Mouse (Mus musculus): ENCODE measurements around the gene Map1a.
A peak's percentile ranks its signal among the peaks of the same experiment; 100 is the strongest.

Map1a gene

GRCm38 (mm10) chr2:121329492-121329891 is 40.1 kb downstream of the Map1a start:
- H3K4me3 ChIP-seq (replicated peaks; ENCODE audit: low read length): no peak overlapping the region
- H3K36me3 ChIP-seq (ENCODE audit: insufficient read depth, low read length): peaks cover 27% of the 10 kb centered on the region
- no peak for TF ChIP-seq NANOG (IDR thresholded peaks at IDR 0.05; ENCODE audit: borderline replicate concordance, low read length)
- no peak for TF ChIP-seq POU5F1 (IDR thresholded peaks at IDR 0.05; ENCODE audit: borderline replicate concordance, low read length)
- TF ChIP-seq CTCF (conservative IDR thresholded peaks at IDR 0.05; ENCODE audit: low read length): no peak

GRCm38 (mm10) chr2:121339057-121339456 is 49.7 kb downstream of the Map1a start:
- TF ChIP-seq POU5F1 (IDR thresholded peaks at IDR 0.05; ENCODE audit: borderline replicate concordance, low read length) (no peak), CTCF (conservative IDR thresholded peaks at IDR 0.05; ENCODE audit: low read length) (peak; percentile 62), NANOG (IDR thresholded peaks at IDR 0.05; ENCODE audit: borderline replicate concordance, low read length) (no peak)
- Histone ChIP-seq H3K4me1 (replicated peaks; ENCODE audit: low read depth, low read length) (no peaks in the 10 kb centered on the region), H3K9me3 (ENCODE audit: low read length) (no peaks in the 10 kb centered on the region), H3K4me3 (replicated peaks; ENCODE audit: low read length) (no peak overlapping the region), H3K27me3 (ENCODE audit: insufficient read depth, low read length) (no peaks in the 10 kb centered on the region), H3K36me3 (ENCODE audit: insufficient read depth, low read length) (peaks cover 27% of the 10 kb centered on the region)

More at GRCm38 (mm10) chr2:121329492-121329891, 40.1 kb downstream of the Map1a start:
- H3K9me3 ChIP-seq (ENCODE audit: low read length): no peaks in the 10 kb centered on the region
- no peaks in the 10 kb centered on the region for H3K27me3 ChIP-seq (ENCODE audit: insufficient read depth, low read length)
- no peaks in the 10 kb centered on the region; the same call in 1 of the 2 replicates for H3K4me1 ChIP-seq (replicated peaks; ENCODE audit: low read depth, low read length)

GRCm38 (mm10) chr2:121353156-121353555 is 63.8 kb downstream of the Map1a start:
- Histone ChIP-seq H3K4me3 (replicated peaks; ENCODE audit: low read length) (no peak overlapping the region), H3K27me3 (ENCODE audit: insufficient read depth, low read length) (no peaks in the 10 kb centered on the region; the same call in 1 of the 2 replicates), H3K4me1 (replicated peaks; ENCODE audit: low read depth, low read length) (peaks cover 32% of the 10 kb centered on the region), H3K9me3 (ENCODE audit: low read length) (peaks cover 8% of the 10 kb centered on the region; the same call in 1 of the 2 replicates), H3K36me3 (ENCODE audit: insufficient read depth, low read length) (peaks cover 16% of the 10 kb centered on the region)
- TF ChIP-seq CTCF (conservative IDR thresholded peaks at IDR 0.05; ENCODE audit: low read length): no peak
- no peak for TF ChIP-seq NANOG (IDR thresholded peaks at IDR 0.05; ENCODE audit: borderline replicate concordance, low read length)
- no peak for TF ChIP-seq POU5F1 (IDR thresholded peaks at IDR 0.05; ENCODE audit: borderline replicate concordance, low read length)

- H3K4me1 ChIP-seq (replicated peaks; ENCODE audit: low read depth, low read length): peaks cover 44% of the 10 kb centered on the region
- peak overlapping the region; percentile 89 for H3K4me3 ChIP-seq (replicated peaks; ENCODE audit: low read length)
- H3K36me3 ChIP-seq (ENCODE audit: insufficient read depth, low read length): peaks cover 10% of the 10 kb centered on the region
- TF ChIP-seq POU5F1 (IDR thresholded peaks at IDR 0.05; ENCODE audit: borderline replicate concordance, low read length) (no peak), NANOG (IDR thresholded peaks at IDR 0.05; ENCODE audit: borderline replicate concordance, low read length) (no peak), CTCF (conservative IDR thresholded peaks at IDR 0.05; ENCODE audit: low read length) (no peak)
- peaks cover 8% of the 10 kb centered on the region; the same call in 1 of the 2 replicates for H3K9me3 ChIP-seq (ENCODE audit: low read length)
- H3K27me3 ChIP-seq (ENCODE audit: insufficient read depth, low read length): peaks cover 3% of the 10 kb centered on the region
Measured at GRCm38 (mm10) chr2:121354378-121354777, 65.0 kb downstream of the Map1a start.

DNA sequence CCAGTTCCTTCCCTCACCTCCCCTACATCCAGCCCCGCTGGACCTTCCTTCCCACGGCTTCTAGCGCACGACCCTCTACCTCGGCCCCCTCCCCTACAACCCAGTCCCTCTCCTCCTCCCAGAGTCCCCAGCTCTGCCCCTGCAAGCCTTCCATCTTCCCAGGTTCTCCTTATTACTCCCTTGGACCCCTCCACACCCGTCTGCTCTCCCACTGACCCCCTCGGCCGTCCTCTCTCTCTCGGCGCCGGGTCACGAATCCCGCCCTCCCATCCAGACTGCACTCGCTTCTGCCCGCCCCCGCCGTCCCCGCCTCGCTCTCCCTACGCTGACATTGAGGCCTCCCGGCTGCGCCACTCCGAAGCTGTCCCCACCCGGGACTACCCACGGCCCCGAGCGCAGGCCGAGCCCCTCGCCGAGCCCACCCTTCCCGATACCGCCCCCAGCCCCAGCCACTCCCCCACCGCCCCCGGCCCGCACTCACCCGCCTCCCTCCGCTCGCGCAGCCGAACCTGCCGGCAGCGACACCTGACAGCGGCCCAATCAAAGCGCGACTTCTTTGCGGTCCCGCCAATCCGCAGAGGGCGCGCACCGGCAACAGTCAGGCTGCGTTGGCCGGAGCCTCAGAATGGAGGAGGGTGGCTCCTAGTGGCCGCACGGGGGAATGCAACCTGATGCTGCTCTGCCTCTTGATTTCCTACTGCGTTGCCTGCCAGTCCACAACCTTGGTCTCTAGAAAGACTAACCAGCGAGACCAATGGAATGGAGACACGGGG is 65.6 kb downstream of the Map1a start, which contains the start of gene Ppip5k1:
TSS of gene Ppip5k1 (minus strand) at position 577 of the 773 bp plus-strand sequence.
- Histone ChIP-seq H3K4me3 (replicated peaks; ENCODE audit: low read length) (peak within 1 kb of the TSS; percentile 89), H3K9me3 (ENCODE audit: low read length) (peaks cover 8% of the 10 kb centered on the region; the same call in 1 of the 2 replicates), H3K36me3 (ENCODE audit: insufficient read depth, low read length) (0 out of 2 replicates have a peak, but pooled peaks cover 5% of the 10 kb centered on the region), H3K4me1 (replicated peaks; ENCODE audit: low read depth, low read length) (peaks cover 48% of the 10 kb centered on the region), H3K27me3 (ENCODE audit: insufficient read depth, low read length) (peaks cover 6% of the 10 kb centered on the region)
- TF ChIP-seq CTCF (conservative IDR thresholded peaks at IDR 0.05; ENCODE audit: low read length) (peak; percentile 83), NANOG (IDR thresholded peaks at IDR 0.05; ENCODE audit: borderline replicate concordance, low read length) (no peak)

DNA sequence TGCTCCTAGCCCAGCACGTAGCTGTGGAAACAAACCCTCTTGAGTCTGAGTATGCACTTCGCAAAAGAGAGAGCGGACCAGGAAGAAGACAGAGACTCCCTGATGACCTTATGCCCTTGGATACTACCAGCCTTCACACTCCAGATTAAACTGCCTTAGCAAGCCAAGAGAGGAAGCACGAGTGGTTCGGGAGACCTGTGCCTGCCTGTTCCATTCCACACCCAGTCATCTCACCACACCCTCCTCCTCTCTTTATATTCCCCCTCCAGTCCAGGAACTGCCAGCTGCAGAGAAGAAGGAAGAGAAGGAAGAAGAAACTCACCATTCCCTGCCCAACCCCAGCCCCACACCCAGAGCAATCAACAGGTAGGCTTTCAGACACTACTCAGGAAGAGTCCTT is 68.1 kb downstream of the Map1a start, which contains the start of gene Ckmt1:
TSS of gene Ckmt1 (plus strand) at position 221 of the 400 bp plus-strand sequence.
- H3K9me3 ChIP-seq (ENCODE audit: low read length): peaks cover 8% of the 10 kb centered on the region; the same call in 1 of the 2 replicates
- peaks cover 11% of the 10 kb centered on the region for H3K27me3 ChIP-seq (ENCODE audit: insufficient read depth, low read length)
- H3K4me3 ChIP-seq (replicated peaks; ENCODE audit: low read length): peak within 1 kb of the TSS; percentile 79
- TF ChIP-seq CTCF (conservative IDR thresholded peaks at IDR 0.05; ENCODE audit: low read length): no peak
- TF ChIP-seq NANOG (IDR thresholded peaks at IDR 0.05; ENCODE audit: borderline replicate concordance, low read length): no peak
- no peak for TF ChIP-seq POU5F1 (IDR thresholded peaks at IDR 0.05; ENCODE audit: borderline replicate concordance, low read length)
- peaks cover 48% of the 10 kb centered on the region for H3K4me1 ChIP-seq (replicated peaks; ENCODE audit: low read depth, low read length)
- 0 out of 2 replicates have a peak, but pooled peaks cover 7% of the 10 kb centered on the region for H3K36me3 ChIP-seq (ENCODE audit: insufficient read depth, low read length)

DNA sequence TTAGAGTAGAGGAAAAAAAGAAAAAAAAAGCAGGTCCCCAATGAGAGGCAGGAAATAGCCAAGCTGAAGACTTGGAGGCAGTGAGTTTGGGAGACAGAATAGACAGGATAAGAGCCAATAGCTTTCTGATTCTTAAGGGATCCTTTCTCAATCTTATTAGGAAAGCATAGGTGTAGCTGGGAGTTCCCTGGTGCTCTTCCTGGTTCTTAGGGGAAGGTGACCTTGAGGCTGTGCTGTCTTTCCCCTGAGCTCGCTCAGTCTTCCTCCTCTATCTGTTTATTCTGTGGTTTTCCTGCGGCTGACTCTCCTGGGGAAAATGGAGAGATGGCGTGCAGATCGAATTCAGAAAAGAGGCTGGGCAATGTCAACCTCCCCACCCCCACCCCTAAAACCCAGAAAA is 68.6 kb downstream of the Map1a start:
- H3K9me3 ChIP-seq (ENCODE audit: low read length): peaks cover 6% of the 10 kb centered on the region; the same call in 1 of the 2 replicates
- H3K4me1 ChIP-seq (replicated peaks; ENCODE audit: low read depth, low read length): peaks cover 48% of the 10 kb centered on the region
- peaks cover 11% of the 10 kb centered on the region for H3K27me3 ChIP-seq (ENCODE audit: insufficient read depth, low read length)
- 0 out of 2 replicates have a peak, but pooled peaks cover 12% of the 10 kb centered on the region for H3K36me3 ChIP-seq (ENCODE audit: insufficient read depth, low read length)
- H3K4me3 ChIP-seq (replicated peaks; ENCODE audit: low read length): peak overlapping the region; percentile 79
- TF ChIP-seq CTCF (conservative IDR thresholded peaks at IDR 0.05; ENCODE audit: low read length): no peak
- TF ChIP-seq POU5F1 (IDR thresholded peaks at IDR 0.05; ENCODE audit: borderline replicate concordance, low read length): no peak
- TF ChIP-seq NANOG (IDR thresholded peaks at IDR 0.05; ENCODE audit: borderline replicate concordance, low read length): no peak

- peaks cover 2% of the 10 kb centered on the region; the same call in 1 of the 2 replicates for H3K9me3 ChIP-seq (ENCODE audit: low read length)
- peaks cover 11% of the 10 kb centered on the region for H3K27me3 ChIP-seq (ENCODE audit: insufficient read depth, low read length)
- H3K36me3 ChIP-seq (ENCODE audit: insufficient read depth, low read length): 0 out of 2 replicates have a peak, but pooled peaks cover 12% of the 10 kb centered on the region
- peak overlapping the region; percentile 79 for H3K4me3 ChIP-seq (replicated peaks; ENCODE audit: low read length)
- no peak for TF ChIP-seq CTCF (conservative IDR thresholded peaks at IDR 0.05; ENCODE audit: low read length)
- no peak for TF ChIP-seq NANOG (IDR thresholded peaks at IDR 0.05; ENCODE audit: borderline replicate concordance, low read length)
- no peak for TF ChIP-seq POU5F1 (IDR thresholded peaks at IDR 0.05; ENCODE audit: borderline replicate concordance, low read length)
- peaks cover 48% of the 10 kb centered on the region for H3K4me1 ChIP-seq (replicated peaks; ENCODE audit: low read depth, low read length)
Measured at GRCm38 (mm10) chr2:121358381-121358780, 69.0 kb downstream of the Map1a start.

All from E14TG2a.4 (cell line).